Mouse (Mus musculus) ovary, adult 18-20 months (tissue): ENCODE results near the gene Clec16a.
A peak's percentile ranks its signal among the peaks of the same experiment; 100 is the strongest.

Experiments used
- DNase-seq: peaks from one replicate; pipeline ENCODE4 v3.0.0; 2022; ENCODE audit warnings: low spot score, mixed read lengths

Clec16a gene

GRCm38 (mm10) chr16:10723816-10724647 lies 178.9 kb downstream of the Clec16a start:
- DNase-seq, result no peak

- no peak for DNase-seq
Observed at GRCm38 (mm10) chr16:10725156-10725555, 180.0 kb downstream of the Clec16a start.

GRCm38 (mm10) chr16:10727630-10728029 lies 182.5 kb downstream of the Clec16a start:
- no peak for DNase-seq

- DNase-seq, result no peak
Observed at GRCm38 (mm10) chr16:10728886-10729285, 183.7 kb downstream of the Clec16a start.

- no peak for DNase-seq
Observed at GRCm38 (mm10) chr16:10730941-10731340, 185.8 kb downstream of the Clec16a start.

- no peak for DNase-seq
Observed at GRCm38 (mm10) chr16:10731785-10732184, 186.6 kb downstream of the Clec16a start.

GRCm38 (mm10) chr16:10732421-10732820 lies 187.3 kb downstream of the Clec16a start:
- DNase-seq, result no peak

GRCm38 (mm10) chr16:10735781-10736180 lies 190.6 kb downstream of the Clec16a start:
- no peak for DNase-seq

- DNase-seq, result no peak
Observed at GRCm38 (mm10) chr16:10736364-10736763, 191.2 kb downstream of the Clec16a start.

- no peak for DNase-seq
Observed at GRCm38 (mm10) chr16:10737571-10737970, 192.4 kb downstream of the Clec16a start.

- no peak for DNase-seq
Observed at GRCm38 (mm10) chr16:10738866-10739265, 193.7 kb downstream of the Clec16a start.

GRCm38 (mm10) chr16:10739854-10740398 lies 194.8 kb downstream of the Clec16a start:
- no peak for DNase-seq

GRCm38 (mm10) chr16:10741082-10741481 lies 195.9 kb downstream of the Clec16a start:
- DNase-seq, result no peak

GRCm38 (mm10) chr16:10749226-10749625 lies 204.1 kb downstream of the Clec16a start:
- no peak for DNase-seq

GRCm38 (mm10) chr16:10749824-10750223 lies 204.7 kb downstream of the Clec16a start:
- no peak for DNase-seq

GRCm38 (mm10) chr16:10754521-10755296 lies 209.6 kb downstream of the Clec16a start:
- peak; percentile 43 for DNase-seq

- no peak for DNase-seq
Observed at GRCm38 (mm10) chr16:10756168-10756567, 211.0 kb downstream of the Clec16a start.

GRCm38 (mm10) chr16:10761182-10761581 lies 216.0 kb downstream of the Clec16a start:
- no peak for DNase-seq

- no peak for DNase-seq
Observed at GRCm38 (mm10) chr16:10762569-10763180, 217.5 kb downstream of the Clec16a start.

GRCm38 (mm10) chr16:10763540-10764264 lies 218.6 kb downstream of the Clec16a start:
- no peak for DNase-seq

GRCm38 (mm10) chr16:10764323-10764722 lies 219.2 kb downstream of the Clec16a start:
- no peak for DNase-seq

GRCm38 (mm10) chr16:10767158-10767557 lies 222.0 kb downstream of the Clec16a start:
- no peak for DNase-seq
